Mouse (Mus musculus): ENCODE data around the gene Cpb2.

DNA sequence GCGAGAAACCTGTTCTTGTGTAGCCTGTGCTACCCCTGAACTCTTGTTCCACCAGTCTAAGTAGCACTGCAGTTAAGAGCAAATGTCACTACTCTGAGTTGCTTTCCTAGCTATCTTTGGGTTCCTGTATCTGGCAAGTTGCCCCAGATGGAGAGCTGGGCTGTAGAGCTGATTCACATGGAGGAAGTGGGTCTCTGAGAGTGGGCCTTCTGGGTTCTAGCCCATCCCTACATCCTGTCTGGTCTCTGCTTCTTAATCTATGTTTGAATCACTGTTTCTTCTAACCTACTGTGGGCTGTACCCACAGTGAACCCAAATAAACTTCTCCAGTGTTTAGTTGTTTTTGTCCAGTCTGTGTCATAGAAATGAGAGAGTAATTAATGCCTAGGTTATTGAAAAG is 59.0 kb downstream of the Cpb2 start:
- TF ChIP-seq CTCF (IDR thresholded peaks at IDR 0.05; ENCODE audit: low read depth) (no peak), EP300 (IDR thresholded peaks at IDR 0.05; ENCODE audit: low read depth) (no peak)

All from heart, postnatal 0 days (tissue).